Mouse (Mus musculus): Measurements from ENCODE around the gene Daxx. TPM values are rescaled to one million over a fixed set of nuclear protein-coding genes. Genes with fewer than 3 reads are reported as not detected.
"Not testable (repeated sequence)": the region's sequence is repeated elsewhere in the genome, so short reads cannot be mapped to it uniquely, and the experiment has no call there.

Daxx gene
- total RNA-seq (2014; fragmentation: Nextera tagmentation): 44.7 and 55.1 TPM in 2 replicates
- 22.4 and 40.6 TPM in 2 replicates for total RNA-seq (2017)

GRCm38 (mm10) chr17:33909077-33909868 lies at the start of gene Daxx:
Gene Daxx, plus strand, starts transcription at chr17:33909414.
- ATAC-seq (replicated peaks; ENCODE audit: poor library complexity, severe bottlenecking): peak; percentile 90

GRCm38 (mm10) chr17:33865330-33866030 lies 43.7 kb upstream of the Daxx start:
- ATAC-seq (replicated peaks; ENCODE audit: poor library complexity, severe bottlenecking): peak; percentile 92

GRCm38 (mm10) chr17:33873537-33873936 lies 35.7 kb upstream of the Daxx start, which contains the start of gene Gm7029:
Gene Gm7029, plus strand, starts transcription at chr17:33873837.
- not testable (repeated sequence) for ATAC-seq (replicated peaks; ENCODE audit: poor library complexity, severe bottlenecking)

DNA sequence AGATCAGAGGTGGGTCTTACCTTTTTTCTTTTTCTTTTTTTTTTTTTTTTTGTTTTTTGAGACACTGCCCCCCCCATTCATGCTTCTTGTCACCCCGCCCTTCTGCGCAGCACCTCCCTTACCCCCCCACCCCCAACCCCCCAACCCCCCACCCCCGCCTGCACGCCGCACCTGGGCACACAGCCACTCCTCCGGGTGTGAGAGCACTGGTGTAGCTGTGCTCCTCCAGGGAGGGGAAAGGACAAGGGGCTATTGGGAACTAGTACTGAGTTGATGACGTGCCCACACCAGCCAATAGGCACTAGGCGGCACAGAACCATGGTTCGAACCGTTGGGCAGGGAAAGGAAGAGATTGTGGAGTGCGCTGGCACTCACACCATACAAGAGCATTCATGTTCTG lies 34.8 kb upstream of the Daxx start:
- no peak for ATAC-seq (replicated peaks; ENCODE audit: poor library complexity, severe bottlenecking)

- ATAC-seq (replicated peaks; ENCODE audit: poor library complexity, severe bottlenecking): not testable (repeated sequence)
Measured at GRCm38 (mm10) chr17:33875797-33876196, 33.4 kb upstream of the Daxx start.

DNA sequence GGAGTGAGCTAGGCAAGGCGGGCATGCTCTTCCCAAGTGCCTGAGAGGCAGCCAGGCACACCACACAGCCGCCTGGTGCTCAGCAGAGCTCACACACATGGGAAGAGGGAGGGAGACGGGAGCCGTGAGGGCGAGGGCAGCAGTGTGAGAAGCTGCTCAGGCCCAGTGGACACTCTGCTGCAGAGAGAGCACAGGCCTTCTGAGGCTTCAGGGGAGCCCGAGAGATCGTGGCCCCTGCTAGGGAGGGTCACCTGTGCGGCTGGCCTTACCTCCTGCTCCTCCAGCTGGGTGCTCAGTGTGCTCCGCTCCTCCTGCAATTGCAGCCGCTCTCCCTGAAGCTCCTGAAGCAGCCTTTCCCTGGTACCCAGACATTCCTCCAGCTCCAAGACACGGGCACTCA lies 24.9 kb upstream of the Daxx start:
- ATAC-seq (replicated peaks; ENCODE audit: poor library complexity, severe bottlenecking): not testable (repeated sequence)

DNA sequence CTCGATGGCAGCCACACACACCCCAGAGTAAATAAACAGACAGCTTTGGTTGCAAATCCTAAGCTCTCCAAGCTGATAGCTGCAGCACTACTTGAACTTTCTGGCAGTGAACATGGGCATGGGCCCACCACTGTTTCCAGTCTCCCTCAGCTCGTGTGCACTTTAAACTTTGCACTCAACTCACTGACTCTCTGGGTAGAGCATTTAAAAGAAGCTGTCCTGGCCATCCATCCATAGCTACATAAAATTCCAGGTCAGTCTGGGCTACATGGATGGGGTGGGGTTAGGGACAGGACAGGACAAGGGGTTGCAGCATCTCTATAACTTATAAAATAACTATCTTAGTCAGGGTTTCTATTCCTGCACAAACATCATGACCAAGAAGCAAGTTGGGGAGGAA lies 21.4 kb upstream of the Daxx start:
- ATAC-seq (replicated peaks; ENCODE audit: poor library complexity, severe bottlenecking): not testable (repeated sequence)

DNA sequence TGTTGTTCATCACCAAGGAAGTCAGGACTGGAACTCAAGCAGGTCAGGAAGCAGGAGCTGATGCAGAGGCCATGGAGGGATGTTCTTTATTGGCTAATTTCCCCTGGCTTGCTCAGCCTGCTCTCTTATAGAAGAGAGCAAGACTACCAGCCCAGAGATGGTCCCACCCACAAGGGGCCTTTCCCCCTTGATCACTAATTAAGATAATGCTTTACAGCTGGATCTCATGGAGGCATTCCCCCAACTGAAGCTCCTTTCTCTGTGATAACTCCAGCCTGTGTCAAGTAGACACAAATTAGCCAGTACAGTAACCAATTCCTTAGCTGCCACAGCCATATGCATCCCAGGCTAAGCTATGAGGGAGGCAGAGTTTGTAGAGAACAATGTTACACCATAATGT lies 21.0 kb upstream of the Daxx start:
- ATAC-seq (replicated peaks; ENCODE audit: poor library complexity, severe bottlenecking): not testable (repeated sequence)

- not testable (repeated sequence) for ATAC-seq (replicated peaks; ENCODE audit: poor library complexity, severe bottlenecking)
Measured at GRCm38 (mm10) chr17:33889941-33890532, 19.2 kb upstream of the Daxx start.

DNA sequence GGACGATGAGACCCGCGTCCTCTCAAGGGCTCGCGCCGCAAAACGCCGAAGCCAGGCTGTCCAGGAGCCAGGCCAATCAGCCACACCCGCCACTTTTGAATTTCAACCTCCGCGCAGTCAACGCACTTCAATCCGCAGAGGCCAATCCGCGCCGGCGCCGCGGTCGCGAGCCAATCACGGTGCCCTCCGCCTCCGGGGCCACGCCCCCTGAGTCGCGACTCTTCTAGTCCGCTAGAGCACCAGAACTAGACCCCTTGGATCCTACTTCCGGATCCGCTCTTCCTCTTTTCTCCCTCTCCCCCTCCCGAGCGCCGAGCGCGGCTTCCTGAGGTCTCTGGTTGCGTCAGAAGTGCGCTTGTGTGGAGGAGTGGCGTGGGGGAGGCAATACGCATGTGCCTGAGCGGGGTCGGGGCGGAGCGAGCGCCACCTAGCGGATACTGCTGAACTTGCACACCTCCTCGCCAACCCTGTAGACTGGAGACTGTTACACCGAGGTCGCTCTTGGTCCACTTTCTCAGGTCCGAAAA lies 18.6 kb upstream of the Daxx start, which contains the start of gene Kifc1:
TSS of gene Kifc1 (minus strand) at position 129 of the 527 bp plus-strand sequence.
- peak; percentile 99 for ATAC-seq (replicated peaks; ENCODE audit: poor library complexity, severe bottlenecking)

GRCm38 (mm10) chr17:33891357-33891756 lies 17.9 kb upstream of the Daxx start:
- no peak for ATAC-seq (replicated peaks; ENCODE audit: poor library complexity, severe bottlenecking)

DNA sequence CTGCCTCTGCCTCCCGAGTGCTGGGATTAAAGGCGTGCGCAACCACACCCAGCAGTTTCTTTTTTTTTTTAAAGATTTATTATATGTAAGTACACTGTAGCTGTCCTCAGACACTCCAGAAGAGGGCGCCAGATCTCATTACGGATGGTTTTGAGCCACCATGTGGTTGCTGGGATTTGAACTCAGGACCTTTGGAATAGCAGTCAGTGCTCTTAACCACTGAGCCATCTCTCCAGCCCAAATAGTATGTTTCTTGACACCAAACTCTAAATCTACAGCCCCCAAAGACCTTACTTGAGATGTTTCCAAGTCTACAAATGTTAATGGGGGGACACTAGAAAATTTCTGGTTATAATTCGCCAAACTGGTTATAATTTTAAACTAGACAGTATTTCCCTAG lies 17.3 kb upstream of the Daxx start:
- not testable (repeated sequence) for ATAC-seq (replicated peaks; ENCODE audit: poor library complexity, severe bottlenecking)

- ATAC-seq (replicated peaks; ENCODE audit: poor library complexity, severe bottlenecking): no peak
Measured at GRCm38 (mm10) chr17:33892429-33892828, 16.8 kb upstream of the Daxx start.

- not testable (repeated sequence) for ATAC-seq (replicated peaks; ENCODE audit: poor library complexity, severe bottlenecking)
Measured at GRCm38 (mm10) chr17:33893011-33893410, 16.2 kb upstream of the Daxx start.

DNA sequence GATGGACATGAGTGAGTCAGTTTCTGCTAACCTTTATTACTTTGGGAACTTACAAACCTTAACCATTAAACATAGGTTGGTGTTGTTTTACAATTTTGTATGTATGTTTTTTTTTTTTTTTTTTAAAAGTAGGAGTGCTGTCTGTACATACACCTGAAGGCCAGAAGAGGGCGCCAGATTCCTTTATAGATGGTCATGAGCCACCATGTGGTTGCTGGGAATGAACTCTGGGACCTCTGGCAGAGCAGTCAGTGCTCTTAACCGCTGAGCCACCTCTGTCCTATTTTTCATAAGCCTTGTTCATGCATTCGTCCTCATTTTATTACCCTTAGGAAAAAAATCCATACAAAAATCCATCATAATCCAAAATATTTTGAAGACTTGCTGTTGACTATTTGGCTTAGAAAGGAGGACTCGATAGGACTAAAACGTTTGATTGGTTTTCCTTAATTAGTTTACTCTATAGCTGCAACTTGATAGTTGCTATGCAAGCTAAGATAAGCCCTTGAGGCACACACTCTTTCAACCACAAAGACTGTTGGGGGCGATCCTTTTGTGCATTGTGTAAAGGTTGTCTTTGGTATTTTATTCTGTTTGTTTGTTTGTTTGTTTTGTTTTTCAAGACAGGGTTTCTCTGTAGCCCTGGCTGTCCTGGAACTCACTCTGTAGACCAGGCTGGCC lies 12.0 kb upstream of the Daxx start:
- ATAC-seq (replicated peaks; ENCODE audit: poor library complexity, severe bottlenecking): peak; percentile 61

DNA sequence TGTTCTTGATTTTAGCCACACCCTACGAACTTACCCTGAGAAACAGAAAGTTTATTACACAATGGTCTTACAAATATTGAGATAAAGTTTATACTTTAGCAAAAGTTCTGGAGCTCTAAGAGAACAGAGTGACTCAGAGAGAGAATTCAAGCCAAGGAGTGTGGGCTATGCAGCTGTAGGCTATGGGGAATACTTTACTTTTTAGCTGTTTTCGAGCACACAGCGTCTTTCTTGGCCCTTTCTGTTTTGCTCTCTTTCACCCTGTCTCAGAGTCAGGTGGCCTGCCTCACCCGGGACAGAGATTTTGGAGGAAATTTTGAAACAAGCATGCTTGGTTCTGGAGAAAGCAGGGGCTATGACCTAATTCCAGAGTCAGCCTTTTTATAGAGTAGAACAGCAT lies 11.0 kb upstream of the Daxx start:
- not testable (repeated sequence) for ATAC-seq (replicated peaks; ENCODE audit: poor library complexity, severe bottlenecking)

- no peak for ATAC-seq (replicated peaks; ENCODE audit: poor library complexity, severe bottlenecking)
Measured at GRCm38 (mm10) chr17:33899642-33900041, 9.6 kb upstream of the Daxx start.

GRCm38 (mm10) chr17:33900281-33900988 lies 8.8 kb upstream of the Daxx start:
- no peak for ATAC-seq (replicated peaks; ENCODE audit: poor library complexity, severe bottlenecking)

DNA sequence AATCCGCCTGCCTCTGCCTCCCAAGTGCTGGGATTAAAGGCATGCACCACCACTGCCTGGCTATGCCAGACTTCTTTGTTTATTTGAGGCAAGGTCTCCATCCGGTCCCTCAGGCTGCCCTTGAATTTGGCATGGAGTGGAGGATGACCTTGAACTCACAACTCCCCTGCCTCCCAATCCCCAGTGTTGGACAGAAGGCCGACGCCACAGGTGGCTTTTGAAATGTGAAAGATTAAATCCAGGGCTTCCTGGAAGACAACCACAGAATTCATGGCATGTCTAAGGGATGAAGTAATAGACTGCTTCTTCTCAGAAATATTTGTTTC lies 8.3 kb upstream of the Daxx start:
- no peak for ATAC-seq (replicated peaks; ENCODE audit: poor library complexity, severe bottlenecking)

- ATAC-seq (replicated peaks; ENCODE audit: poor library complexity, severe bottlenecking): no peak
Measured at GRCm38 (mm10) chr17:33901653-33902052, 7.6 kb upstream of the Daxx start.
